Mouse (Mus musculus): ENCODE data around the gene Sh3pxd2a.

The Sh3pxd2a gene

GRCm38 (mm10) chr19:47456021-47456420 is 8.2 kb downstream of the Sh3pxd2a start:
- DNase-seq (ENCODE audit: low spot score) = no peak

DNA sequence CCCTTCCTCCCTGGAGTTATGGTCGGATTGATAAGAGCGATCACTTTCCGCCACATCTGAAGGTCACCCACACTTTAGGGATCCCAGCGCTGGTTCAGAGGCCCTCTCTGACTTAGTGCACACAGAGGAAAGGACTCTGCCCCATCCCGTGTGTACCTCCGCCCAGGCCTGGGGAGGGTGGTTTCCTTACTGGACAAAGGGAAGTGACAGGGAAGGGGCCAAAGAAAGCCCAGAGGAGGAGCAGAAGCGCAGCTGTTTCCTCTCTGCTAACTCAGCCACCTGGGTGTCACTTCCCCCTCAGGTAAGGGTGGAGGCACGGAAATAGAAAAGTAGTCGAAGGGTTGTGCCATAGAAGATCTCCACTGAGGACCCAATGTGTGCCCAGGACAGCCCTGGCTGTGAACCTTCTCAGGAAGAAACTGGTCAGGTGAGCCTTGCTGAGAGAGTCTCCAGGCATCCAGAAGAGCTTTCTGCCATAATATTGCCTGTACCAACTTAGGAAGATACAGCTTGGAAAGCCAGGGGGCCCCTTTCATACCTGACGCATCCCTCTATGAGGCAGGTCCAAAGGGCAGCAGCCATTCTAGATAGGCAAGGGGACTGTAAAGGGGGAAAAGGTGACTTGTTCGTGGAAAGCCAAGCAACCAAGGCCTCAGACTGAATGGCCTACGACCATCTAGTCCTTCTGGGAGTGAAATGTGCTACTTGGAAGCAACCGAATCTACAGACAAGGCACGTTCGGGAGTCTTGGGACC is 9.0 kb downstream of the Sh3pxd2a start:
- no peak for DNase-seq (ENCODE audit: low spot score)

DNA sequence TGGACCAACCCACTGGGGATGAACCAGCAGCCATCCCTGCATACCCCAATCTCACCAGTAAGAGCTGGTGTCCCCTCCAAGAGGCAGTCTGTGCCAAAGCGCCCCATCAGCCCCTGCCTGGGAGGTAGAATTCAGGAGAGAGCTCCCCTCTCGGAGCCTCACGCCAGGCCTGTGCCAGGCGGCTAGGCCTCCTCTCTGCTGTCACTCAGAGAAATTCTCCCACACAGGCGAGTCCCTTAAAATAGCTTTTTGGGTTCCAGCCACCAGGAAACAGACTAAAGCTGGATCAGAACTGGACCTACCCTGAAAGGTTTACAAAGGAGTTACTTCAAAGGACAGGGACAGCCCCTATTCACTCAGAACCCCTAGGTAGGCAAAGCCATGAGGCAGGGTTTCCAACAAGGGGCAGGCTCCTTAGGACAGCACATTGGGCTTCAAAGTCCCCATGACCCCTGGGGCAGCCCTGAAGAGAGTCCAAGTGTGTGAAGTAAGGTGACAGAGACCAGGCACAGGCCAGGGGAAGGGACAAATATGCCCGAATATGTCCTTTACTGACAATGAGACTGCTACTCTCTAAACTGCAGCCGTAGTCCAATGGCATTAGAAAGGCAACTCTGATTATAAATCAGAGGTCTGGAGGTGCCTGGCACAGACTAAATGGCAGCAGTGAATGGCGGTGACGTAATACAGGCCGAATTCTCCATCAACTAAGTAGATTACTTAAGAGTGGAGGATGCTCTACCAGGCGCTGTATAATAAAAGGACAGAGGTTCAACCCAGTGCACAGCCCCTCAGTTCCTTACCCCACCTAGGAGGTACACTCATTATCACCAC is 9.8 kb downstream of the Sh3pxd2a start:
- no peak for DNase-seq (ENCODE audit: low spot score)

DNA sequence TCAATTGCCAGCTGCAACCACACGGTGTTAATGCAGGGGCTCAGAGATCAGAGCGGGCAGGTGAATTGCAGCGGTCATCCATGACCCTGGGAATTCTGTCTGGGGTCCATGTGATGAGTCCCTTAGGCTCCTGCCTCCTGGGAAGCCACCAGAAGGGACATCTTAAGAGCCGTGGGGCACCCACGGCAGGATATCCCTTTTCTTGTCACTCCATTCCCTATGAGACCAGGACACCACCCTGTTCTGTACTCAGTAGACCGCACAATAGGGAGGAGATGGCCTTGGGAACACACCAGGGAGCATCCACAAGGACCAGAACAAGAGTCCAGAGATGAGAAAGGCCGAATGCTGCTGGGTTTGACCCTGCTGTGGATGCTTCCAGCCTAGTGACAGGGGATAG is 10.8 kb downstream of the Sh3pxd2a start:
- DNase-seq (ENCODE audit: low spot score) = no peak

DNA sequence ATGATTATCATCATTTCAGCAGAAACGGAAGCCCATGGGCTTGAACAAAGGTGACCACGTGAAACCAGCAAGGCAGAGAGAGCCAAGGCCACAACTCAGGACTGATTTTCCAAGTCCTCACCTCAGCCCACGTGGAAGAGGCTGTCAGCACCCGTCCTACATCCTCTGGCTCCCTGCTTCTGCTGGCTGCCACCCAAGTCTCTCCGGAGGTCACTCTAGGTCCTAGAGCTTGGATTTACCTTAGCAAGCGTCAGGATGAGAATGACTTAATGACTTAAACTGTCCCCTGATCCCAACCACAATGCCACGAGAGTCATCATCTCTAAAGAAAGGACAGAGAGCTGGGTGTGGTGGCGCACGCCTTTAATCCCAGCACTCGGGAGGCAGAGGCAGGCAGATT is 11.5 kb downstream of the Sh3pxd2a start:
- DNase-seq (ENCODE audit: low spot score) = no peak

GRCm38 (mm10) chr19:47452211-47452610 is 12.0 kb downstream of the Sh3pxd2a start:
- no peak for DNase-seq (ENCODE audit: low spot score)

DNA sequence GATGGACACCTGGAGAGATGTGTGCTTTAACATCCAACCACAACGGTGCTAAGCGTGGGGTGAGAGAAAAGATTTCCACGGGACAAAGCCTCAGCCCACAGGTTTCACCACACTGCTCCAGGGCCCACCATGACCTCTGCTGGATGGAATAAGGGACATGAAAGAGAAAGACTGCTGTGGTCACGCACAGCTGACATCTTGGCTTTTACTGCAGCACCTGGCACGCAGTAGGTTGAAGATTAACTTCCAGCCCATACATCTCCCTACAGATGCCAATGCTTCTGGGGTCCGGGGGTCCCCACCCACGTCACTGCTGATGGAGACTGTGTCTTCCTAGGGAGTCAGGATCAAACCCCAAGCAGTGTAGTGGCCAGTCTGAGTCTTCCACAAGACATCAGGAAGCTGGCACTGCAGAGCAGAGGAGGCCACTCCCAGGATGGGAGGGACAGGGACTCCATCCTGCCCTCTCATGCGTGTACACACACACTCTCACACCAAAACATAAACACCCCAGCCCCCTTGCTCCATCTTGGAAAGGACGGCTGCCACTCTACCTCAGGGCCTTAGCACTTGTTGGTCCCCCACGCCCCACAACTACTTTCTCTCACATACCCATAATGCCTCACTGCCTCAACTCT is 12.6 kb downstream of the Sh3pxd2a start:
- DNase-seq (ENCODE audit: low spot score) = no peak

- DNase-seq (ENCODE audit: low spot score) = no peak
Observed at GRCm38 (mm10) chr19:47450261-47451137, 13.7 kb downstream of the Sh3pxd2a start.

DNA sequence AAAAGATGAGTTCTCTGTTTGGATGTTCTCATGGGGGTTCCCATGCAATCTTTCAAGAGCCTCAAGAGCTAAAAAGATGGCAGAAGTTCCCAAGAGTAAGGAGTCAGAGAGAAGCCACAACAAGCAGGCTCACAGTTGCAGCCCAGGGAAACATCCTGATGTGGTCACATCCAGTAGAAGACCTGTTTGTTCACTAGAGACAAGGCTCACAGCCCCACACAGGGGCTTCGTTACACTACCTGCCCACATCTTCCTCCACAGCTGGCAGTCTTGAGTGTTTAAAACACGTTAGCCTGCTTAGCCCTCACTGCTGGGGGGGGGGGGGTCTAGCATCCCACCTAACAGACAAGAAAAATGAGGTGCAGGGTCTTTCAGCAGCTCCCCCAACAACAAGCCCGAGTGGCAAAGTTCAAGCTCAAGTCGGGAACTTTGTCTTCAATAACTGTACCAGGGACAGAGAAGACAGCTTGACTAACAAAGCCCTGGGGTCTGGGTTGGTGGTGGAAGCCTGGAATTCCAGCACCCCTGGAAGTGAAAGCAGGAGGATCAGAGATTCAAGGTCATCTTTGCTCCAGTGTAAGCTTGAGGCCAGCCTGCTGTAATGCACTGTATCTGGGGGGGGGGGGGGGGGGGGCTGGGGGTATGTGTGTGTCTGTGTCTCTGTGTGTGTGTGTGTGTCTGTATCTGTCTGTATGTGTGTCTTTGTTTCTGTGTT is 14.5 kb downstream of the Sh3pxd2a start:
- DNase-seq (ENCODE audit: low spot score) = no peak

DNA sequence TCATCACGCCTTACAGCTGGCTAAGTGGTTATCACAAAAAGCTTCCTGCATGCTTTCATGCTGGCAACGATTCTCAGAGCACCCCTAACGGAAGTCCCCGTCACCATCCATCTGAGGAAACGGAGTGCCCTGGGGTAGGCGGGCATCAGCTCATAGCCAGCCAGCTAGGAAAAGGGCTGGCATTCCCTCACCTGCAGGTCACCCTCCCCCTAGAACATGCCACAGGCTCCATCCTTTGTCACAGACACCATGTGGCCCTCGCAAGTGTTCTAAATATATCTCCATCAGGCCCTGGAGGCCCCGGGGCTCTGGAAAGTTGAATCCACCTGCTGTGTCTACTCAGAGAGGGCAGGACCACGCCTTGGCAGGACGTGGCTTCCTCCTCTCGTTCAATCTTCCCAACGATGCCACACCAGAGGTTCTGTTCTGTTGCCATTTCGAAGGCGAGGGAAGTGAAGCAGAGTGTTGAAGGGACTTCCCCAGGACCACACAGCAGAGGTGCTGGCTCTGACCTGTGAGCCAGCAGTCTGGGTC is 15.5 kb downstream of the Sh3pxd2a start:
- DNase-seq (ENCODE audit: low spot score) = no peak

DNA sequence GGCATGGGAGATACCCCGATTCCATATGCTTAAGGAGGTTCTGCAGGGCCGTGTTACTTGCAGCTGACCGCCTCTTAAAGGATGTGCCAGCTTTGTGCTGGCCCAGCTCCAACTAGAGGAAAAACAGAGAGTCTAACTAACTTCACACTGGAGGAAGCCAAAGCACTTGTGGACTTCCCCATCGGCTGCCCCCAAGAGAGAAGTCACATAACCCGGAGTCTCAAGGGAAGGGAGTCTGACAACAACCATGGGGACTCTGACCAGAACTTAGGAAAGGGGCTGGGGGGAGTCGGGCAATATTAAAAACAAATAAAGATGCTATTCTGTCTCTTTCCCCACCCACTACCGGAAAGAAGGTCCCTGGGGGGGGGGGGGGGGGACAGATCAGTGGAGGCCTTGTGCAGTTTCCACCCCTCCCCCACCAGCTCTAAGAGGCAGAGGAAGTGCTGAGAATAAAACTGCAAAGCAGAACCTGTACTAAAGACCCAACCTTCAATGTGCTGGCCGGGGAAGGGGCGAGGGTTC is 17.3 kb downstream of the Sh3pxd2a start:
- no peak for DNase-seq (ENCODE audit: low spot score)

- DNase-seq (ENCODE audit: low spot score) = no peak
Observed at GRCm38 (mm10) chr19:47446130-47446529, 18.1 kb downstream of the Sh3pxd2a start.

- DNase-seq (ENCODE audit: low spot score) = no peak
Observed at GRCm38 (mm10) chr19:47445726-47446125, 18.5 kb downstream of the Sh3pxd2a start.

DNA sequence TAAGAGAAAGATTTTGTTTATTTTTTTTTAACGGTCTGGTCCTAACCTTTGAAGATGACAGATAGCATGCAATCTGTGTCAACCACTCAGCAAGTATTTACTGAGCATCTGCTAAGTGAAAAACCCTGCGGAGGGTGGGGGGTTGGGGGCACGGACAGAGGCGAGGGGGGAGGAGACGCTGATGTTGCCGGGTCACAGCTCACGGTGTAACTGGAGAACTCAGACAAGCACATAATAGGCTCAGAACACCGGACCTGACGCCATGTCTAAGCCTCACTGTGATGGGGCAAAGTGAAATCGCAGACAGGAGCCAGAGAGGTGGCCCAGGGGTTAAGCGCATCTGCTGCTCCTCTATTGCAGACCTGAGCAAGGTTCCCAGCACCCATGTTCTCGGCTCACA is 19.7 kb downstream of the Sh3pxd2a start:
- no peak for DNase-seq (ENCODE audit: low spot score)

DNA sequence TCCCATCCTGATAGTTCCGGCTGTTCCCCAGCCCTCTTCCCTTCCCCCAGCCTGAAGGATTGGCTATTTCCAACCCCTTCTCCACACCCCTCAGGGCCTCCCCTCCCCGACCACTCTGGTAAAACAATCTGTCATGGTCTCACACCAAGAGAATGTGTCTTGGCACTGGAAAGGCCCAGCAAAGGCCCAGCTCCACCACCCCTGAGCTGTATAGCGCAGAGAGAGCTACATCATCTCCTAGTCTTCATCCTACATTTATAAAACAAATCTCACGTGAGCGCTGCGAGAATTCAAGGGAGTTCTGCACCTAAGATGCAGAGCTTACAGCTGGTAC is 21.9 kb downstream of the Sh3pxd2a start:
- no peak for DNase-seq (ENCODE audit: low spot score)

DNA sequence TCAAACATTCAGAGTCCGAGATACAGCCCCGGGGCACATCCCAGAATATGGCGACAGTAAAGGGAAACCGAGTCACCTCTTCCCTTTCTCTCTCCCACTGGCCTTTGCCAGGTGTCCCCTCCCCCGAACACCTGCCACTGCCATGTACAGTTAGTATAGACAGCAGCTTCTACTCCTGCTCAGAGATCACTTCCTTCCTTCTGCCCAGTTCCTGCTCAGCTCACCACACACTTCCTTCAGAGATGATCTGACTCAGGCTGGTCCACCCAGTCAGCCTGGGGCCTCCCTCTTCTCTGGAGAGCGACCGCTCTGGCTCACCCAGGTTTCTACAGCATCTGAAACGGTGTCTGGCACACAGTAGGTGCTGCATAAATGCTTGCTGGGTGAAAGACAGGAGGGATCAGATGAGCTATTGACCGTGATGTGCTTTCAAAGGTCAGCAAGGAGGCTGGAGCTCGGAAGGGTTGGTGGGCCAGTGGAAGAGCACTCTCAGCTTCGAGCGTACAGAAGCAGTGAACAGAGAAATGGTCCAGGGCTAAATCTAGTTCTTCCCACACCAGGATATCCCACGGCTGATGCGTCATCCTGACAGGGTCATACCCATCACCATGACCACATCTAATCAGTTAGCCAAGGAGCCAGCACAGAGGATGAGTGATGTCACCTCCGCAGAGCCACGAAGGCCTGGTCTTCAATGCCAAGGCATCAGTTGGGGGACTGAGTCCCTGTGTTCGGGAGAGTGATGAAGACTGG is 22.5 kb downstream of the Sh3pxd2a start:
- no peak for DNase-seq (ENCODE audit: low spot score)

DNA sequence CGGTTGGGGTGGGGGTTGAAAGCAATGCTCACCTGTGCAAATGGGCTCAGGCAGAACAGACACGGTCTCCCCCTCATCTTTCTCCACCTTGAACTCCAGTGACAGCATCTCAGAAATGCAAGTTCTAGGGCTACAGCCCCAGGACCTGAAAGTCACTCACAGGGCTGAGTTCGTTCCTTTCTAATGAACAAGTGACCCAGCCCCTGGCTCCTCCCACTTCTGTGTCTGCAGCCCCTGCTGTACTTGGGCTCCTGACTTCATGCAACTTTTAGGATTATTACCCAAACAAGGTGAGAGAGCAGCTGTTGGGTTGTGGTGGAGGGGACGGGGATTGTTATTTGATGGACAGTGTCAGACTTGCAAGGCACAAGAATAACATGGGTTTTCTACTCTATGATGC is 23.2 kb downstream of the Sh3pxd2a start:
- no peak for DNase-seq (ENCODE audit: low spot score)

- no peak for DNase-seq (ENCODE audit: low spot score)
Observed at GRCm38 (mm10) chr19:47440435-47440803, 23.8 kb downstream of the Sh3pxd2a start.

DNA sequence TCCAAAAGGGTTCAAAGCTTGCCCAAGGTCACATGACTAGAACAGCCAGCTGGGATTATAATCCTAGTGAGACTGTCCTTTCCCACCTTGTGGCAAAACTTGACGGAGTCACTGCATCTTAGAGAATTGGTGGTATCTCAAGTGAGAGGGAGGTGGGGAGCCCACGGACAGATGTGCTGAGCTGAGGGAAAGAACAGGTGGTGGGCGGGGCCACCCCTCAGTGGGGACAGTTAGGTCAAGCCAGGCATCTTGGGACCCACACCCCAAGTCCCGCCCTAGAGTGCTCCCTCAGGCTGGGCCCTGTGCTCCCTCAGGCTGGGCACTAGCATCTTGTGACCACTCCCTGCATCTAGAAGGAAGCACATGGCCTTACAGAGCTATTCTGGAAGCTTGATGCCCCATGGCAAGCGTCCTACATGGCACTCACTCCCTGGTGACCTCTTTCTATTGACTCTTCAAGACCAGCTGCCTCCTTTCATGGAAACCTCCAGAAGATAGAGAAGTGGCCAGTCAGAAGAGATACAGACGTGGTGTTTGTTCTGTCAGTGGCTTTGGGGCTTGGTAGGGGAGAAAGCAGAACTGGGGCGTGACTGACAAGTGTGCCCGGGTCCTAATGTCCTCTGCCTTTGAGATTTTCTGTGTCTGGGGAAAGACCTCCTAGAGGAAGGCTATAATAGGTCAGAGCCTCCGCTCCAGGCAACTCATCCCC is 24.3 kb downstream of the Sh3pxd2a start:
- DNase-seq (ENCODE audit: low spot score) = no peak

- no peak for DNase-seq (ENCODE audit: low spot score)
Observed at GRCm38 (mm10) chr19:47438445-47438844, 25.8 kb downstream of the Sh3pxd2a start.

Measured in c-Kit-positive CD71-positive TER-119-positive erythroid progenitor cells, embryonic 14.5 days (primary cell).